Mouse (Mus musculus): Measurements from ENCODE around the gene Slc2a6.

DNA sequence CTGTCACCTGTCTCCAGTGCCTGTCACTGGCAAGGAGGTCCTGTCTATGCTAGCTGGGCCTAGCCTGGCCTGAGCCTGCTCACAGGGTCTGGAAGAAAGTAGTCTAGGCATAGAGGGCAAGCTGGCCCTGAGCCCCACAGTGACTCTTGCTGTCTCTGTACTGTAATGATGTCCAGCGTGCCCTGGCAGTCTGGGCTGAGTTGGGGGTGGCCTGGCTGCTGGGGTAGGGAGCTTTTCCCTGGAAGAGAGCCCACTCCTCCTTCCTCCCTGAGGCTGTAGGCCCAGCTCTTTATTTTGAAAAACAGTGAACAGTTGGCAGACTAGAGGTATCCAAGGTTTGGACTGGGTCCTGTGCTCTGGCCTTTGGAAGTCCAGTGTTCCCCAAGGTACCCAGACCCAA, 6.7 kb downstream of the Slc2a6 start:
- TF ChIP-seq CTCF (conservative IDR thresholded peaks at IDR 0.05; ENCODE audit: low read length) (no peak), POU5F1 (IDR thresholded peaks at IDR 0.05; ENCODE audit: borderline replicate concordance, low read length) (no peak)

All from E14TG2a.4 (cell line).